Mouse (Mus musculus): Measurements from ENCODE around the gene Gria3. TPM values are rescaled to one million over a fixed set of nuclear protein-coding genes. Genes with fewer than 3 reads are reported as not detected.

The Gria3 gene
- 0.72 and 0.75 TPM in 2 replicates for polyA plus RNA-seq (2012; rRNA removed)

DNA sequence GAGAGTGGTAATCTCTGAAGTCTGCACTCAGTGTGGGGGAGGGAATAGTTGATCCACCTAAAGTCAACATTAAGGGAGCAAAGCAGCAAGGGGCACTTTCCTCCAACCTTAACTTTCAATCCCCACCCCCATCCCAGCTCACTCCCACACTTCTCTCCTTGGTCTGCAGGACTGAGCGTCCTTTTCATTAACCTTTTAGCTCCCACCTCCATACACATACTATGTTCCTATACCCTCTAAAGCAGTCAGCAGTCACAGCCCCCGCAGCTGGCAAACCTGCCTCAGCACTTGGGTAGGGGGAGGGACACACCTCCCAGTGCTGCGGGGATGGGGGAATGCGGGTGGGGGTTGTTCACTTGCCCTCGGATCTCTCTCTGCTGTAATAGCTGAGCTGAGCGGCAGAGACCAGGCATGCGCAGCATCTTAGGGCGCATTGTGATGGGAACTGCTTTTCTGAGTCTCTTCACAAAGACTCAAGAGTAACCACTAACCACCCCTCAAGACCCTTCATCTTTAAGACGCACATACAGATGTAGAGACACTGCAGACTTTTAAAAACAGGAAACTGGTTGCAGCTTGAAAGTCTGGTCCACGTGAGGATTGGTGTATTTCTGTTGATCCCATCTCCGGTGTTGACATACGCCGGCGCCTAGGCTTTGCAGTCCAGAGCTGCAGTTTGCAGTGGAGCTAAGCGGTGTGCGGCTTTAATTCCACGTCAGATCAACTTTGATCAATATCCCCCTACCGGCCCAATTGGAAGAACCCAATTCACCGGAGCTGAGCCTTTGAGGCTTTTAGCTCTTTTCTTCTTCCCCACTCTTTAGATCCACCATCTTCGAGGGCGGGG lies at the start of gene Gria3:
TSS of gene Gria3 (plus strand) at position 797 of the 847 bp plus-strand sequence.
- Histone ChIP-seq H3K36me3 (ENCODE audit: control insufficient read depth, insufficient read depth, low read length) (no peaks in the 10 kb centered on the region), H3K27me3 (ENCODE audit: control insufficient read depth, insufficient read depth, low read length) (no peaks in the 10 kb centered on the region), H3K4me1 (ENCODE audit: control insufficient read depth, insufficient read depth, insufficient read length) (no peaks in the 10 kb centered on the region), H3K4me3 (ENCODE audit: extremely low read depth, insufficient read depth, insufficient read length) (peak within 1 kb of the TSS; percentile 41), H3K27ac (ENCODE audit: insufficient read depth, low read length) (no peak within 1 kb of the TSS)
- no peak for TF ChIP-seq POLR2A (IDR thresholded peaks at IDR 0.05; ENCODE audit: low read depth, low read length)
- no peak for TF ChIP-seq CTCF (IDR thresholded peaks at IDR 0.05; ENCODE audit: extremely low read depth, insufficient read depth, insufficient read length, insufficient replicate concordance)
- WGBS: 23% methylated on average over 21 of the region's 21 CpGs
- DNase-seq (ENCODE audit: low read depth in 1 of 2, low spot score in 2 of 2): peak in 1 of 2 experiments; percentile 26

GRCm38 (mm10) chrX:41387086-41387485 lies 13.6 kb upstream of the Gria3 start:
- DNase-seq (ENCODE audit: low read depth in 1 of 2, low spot score in 2 of 2): no peak
- TF ChIP-seq CTCF (IDR thresholded peaks at IDR 0.05; ENCODE audit: extremely low read depth, insufficient read depth, insufficient read length, insufficient replicate concordance) (no peak), POLR2A (IDR thresholded peaks at IDR 0.05; ENCODE audit: low read depth, low read length) (no peak)
- no peaks in the 10 kb centered on the region for H3K27me3 ChIP-seq (ENCODE audit: control insufficient read depth, insufficient read depth, low read length)

DNA sequence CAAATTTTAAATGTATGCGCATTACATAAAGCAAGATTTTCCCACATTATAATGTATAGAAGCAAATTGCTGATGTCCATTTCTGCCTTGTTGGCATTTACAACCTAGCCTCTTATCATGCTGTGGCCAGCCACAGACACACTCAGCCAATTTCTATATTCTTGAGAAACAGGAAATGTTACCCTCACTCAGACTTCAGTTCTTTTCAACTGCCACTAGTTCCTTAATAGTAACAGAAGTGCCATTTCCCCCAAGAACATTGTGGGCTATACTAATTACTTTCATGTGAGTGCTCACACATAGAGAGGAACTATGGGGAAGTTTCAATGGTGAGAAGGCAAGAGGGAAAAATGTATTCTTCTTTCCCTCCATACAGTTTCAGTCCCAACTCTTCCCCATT lies 11.6 kb upstream of the Gria3 start:
- WGBS: 88% methylated on average over 1 of the region's 1 CpGs
- no peaks in the 10 kb centered on the region for H3K4me1 ChIP-seq (ENCODE audit: control insufficient read depth, insufficient read depth, insufficient read length)
- H3K4me3 ChIP-seq (ENCODE audit: extremely low read depth, insufficient read depth, insufficient read length): no peak overlapping the region
- H3K27me3 ChIP-seq (ENCODE audit: control insufficient read depth, insufficient read depth, low read length): no peaks in the 10 kb centered on the region
- TF ChIP-seq CTCF (IDR thresholded peaks at IDR 0.05; ENCODE audit: extremely low read depth, insufficient read depth, insufficient read length, insufficient replicate concordance): no peak
- TF ChIP-seq POLR2A (IDR thresholded peaks at IDR 0.05; ENCODE audit: low read depth, low read length): no peak
- H3K27ac ChIP-seq (ENCODE audit: insufficient read depth, low read length): no peak overlapping the region
- DNase-seq (ENCODE audit: low read depth in 1 of 2, low spot score in 2 of 2): no peak
- no peaks in the 10 kb centered on the region for H3K36me3 ChIP-seq (ENCODE audit: control insufficient read depth, insufficient read depth, low read length)

More at GRCm38 (mm10) chrX:41387086-41387485, 13.6 kb upstream of the Gria3 start:
- no peaks in the 10 kb centered on the region for H3K36me3 ChIP-seq (ENCODE audit: control insufficient read depth, insufficient read depth, low read length)
- 74% methylated on average over 7 of the region's 7 CpGs for WGBS
- H3K27ac ChIP-seq (ENCODE audit: insufficient read depth, low read length): no peak overlapping the region
- no peak overlapping the region for H3K4me3 ChIP-seq (ENCODE audit: extremely low read depth, insufficient read depth, insufficient read length)
- H3K4me1 ChIP-seq (ENCODE audit: control insufficient read depth, insufficient read depth, insufficient read length): no peaks in the 10 kb centered on the region

DNA sequence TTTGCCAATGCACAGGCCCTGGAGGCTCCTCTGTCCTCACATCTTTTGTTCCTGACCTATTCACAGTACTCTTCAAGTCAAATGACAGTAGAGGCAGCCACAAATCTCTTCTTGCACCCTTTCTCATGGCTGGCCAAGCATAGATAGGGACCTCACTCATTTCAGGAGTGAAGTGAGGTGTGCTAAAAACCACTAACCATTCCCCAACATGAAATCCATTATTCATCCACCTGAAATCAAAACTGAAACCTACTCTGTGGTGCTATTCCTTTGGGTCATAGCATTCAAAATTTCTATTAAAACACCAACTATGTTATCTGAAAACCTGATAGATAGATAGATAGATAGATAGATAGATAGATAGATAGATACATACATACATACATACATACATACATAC lies 2.2 kb upstream of the Gria3 start:
- no peak overlapping the region for H3K27ac ChIP-seq (ENCODE audit: insufficient read depth, low read length)
- DNase-seq (ENCODE audit: low read depth in 1 of 2, low spot score in 2 of 2): no peak
- H3K36me3 ChIP-seq (ENCODE audit: control insufficient read depth, insufficient read depth, low read length): no peaks in the 10 kb centered on the region
- no peaks in the 10 kb centered on the region for H3K4me1 ChIP-seq (ENCODE audit: control insufficient read depth, insufficient read depth, insufficient read length)
- H3K4me3 ChIP-seq (ENCODE audit: extremely low read depth, insufficient read depth, insufficient read length): no peak overlapping the region
- no peaks in the 10 kb centered on the region for H3K27me3 ChIP-seq (ENCODE audit: control insufficient read depth, insufficient read depth, low read length)
- TF ChIP-seq CTCF (IDR thresholded peaks at IDR 0.05; ENCODE audit: extremely low read depth, insufficient read depth, insufficient read length, insufficient replicate concordance) (no peak), POLR2A (IDR thresholded peaks at IDR 0.05; ENCODE audit: low read depth, low read length) (no peak)

- H3K27ac ChIP-seq (ENCODE audit: insufficient read depth, low read length): no peak overlapping the region
- TF ChIP-seq POLR2A (IDR thresholded peaks at IDR 0.05; ENCODE audit: low read depth, low read length) (no peak), CTCF (IDR thresholded peaks at IDR 0.05; ENCODE audit: extremely low read depth, insufficient read depth, insufficient read length, insufficient replicate concordance) (no peak)
- DNase-seq (ENCODE audit: low read depth in 1 of 2, low spot score in 2 of 2): no peak
- H3K27me3 ChIP-seq (ENCODE audit: control insufficient read depth, insufficient read depth, low read length): no peaks in the 10 kb centered on the region
- peak overlapping the region; percentile 41 for H3K4me3 ChIP-seq (ENCODE audit: extremely low read depth, insufficient read depth, insufficient read length)
- H3K4me1 ChIP-seq (ENCODE audit: control insufficient read depth, insufficient read depth, insufficient read length): no peaks in the 10 kb centered on the region
- 32% methylated on average over 17 of the region's 17 CpGs for WGBS
- no peaks in the 10 kb centered on the region for H3K36me3 ChIP-seq (ENCODE audit: control insufficient read depth, insufficient read depth, low read length)
These were observed 532 bp downstream of the Gria3 start for GRCm38 (mm10) chrX:41401186-41401585.

DNA sequence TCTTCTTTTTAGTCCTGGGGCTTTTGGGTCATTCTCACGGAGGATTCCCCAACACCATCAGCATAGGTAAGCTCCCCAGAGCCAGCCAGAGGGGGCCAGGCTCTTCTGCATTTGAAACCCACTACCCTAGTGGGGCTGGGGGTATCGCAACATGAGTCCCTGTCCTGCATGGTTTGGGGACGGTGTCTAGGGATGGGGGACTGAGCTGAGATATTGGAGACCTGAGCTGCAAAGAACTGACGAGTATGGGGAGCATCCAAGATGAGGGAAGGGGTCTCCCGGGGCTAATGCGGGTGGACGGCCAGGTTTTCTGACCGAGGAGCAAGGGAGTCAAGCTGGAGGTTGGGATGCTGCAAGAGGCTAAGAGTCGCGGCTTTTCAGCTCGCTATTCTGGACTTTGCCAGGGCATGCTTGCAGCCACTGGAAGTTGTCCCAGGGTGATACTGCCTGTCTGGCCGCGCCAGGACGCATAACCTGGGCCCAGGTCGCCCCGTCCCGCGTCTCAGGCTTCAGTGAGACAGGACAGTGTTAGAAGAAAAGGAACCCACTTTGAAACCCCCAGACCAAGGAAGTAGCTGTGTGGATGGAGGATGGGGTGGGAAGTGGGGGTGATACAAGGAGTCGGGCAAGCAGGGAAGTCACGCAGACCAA lies 1.1 kb downstream of the Gria3 start:
- H3K27me3 ChIP-seq (ENCODE audit: control insufficient read depth, insufficient read depth, low read length): no peaks in the 10 kb centered on the region
- no peak for DNase-seq (ENCODE audit: low read depth in 1 of 2, low spot score in 2 of 2)
- peak overlapping the region; percentile 41 for H3K4me3 ChIP-seq (ENCODE audit: extremely low read depth, insufficient read depth, insufficient read length)
- TF ChIP-seq CTCF (IDR thresholded peaks at IDR 0.05; ENCODE audit: extremely low read depth, insufficient read depth, insufficient read length, insufficient replicate concordance) (no peak), POLR2A (IDR thresholded peaks at IDR 0.05; ENCODE audit: low read depth, low read length) (no peak)
- WGBS: 20% methylated on average over 20 of the region's 20 CpGs
- H3K36me3 ChIP-seq (ENCODE audit: control insufficient read depth, insufficient read depth, low read length): no peaks in the 10 kb centered on the region
- H3K4me1 ChIP-seq (ENCODE audit: control insufficient read depth, insufficient read depth, insufficient read length): no peaks in the 10 kb centered on the region
- H3K27ac ChIP-seq (ENCODE audit: insufficient read depth, low read length): no peak overlapping the region

Measured in spleen, adult 2 months (tissue).